Mouse (Mus musculus) testis, adult 2 months (tissue): ENCODE data around the gene Barx1.

Source experiments
- CTCF ChIP-seq: fragments of 200-500 bp; IDR thresholded peaks from 2 replicates; pipeline ENCODE4 v1.5.1; 2012; ENCODE audit warnings: low read depth, mild to moderate bottlenecking, inconsistent platforms, low read length, moderate library complexity; ENCODE audit not compliant: control insufficient read depth, insufficient read depth, insufficient replicate concordance
- POLR2A ChIP-seq: fragments of 200-500 bp; IDR thresholded peaks from 2 replicates; pipeline ENCODE4 v1.6.1; 2012; ENCODE audit warnings: low read depth, mild to moderate bottlenecking, inconsistent platforms, low read length, moderate library complexity; ENCODE audit not compliant: control insufficient read depth

GRCm38 (mm10) chr13:48665656-48666597 lies 3.1 kb downstream of the Barx1 start:
- no peak for TF ChIP-seq POLR2A
- no peak for TF ChIP-seq CTCF
